Mouse (Mus musculus) C3H10T1/2 (cell line): ENCODE results near the gene Snx10. TPM values are rescaled to one million over a fixed set of nuclear protein-coding genes. Genes with fewer than 3 reads are reported as not detected.

Experiments used
- polyA plus RNA-seq, 2 experiments: library from polyadenylated mRNA; unstranded; fragments of >200 nt; fragmentation: generic; extraction: Trizol; gene quantifications; one replicate each; pipeline ENCODE4 v1.2.1; 2012; ENCODE audit warnings: missing spikeins in 2 of 2

Gene Snx10
- polyA plus RNA-seq = 1 to 10 TPM in 1 of 2 experiments, under 1 TPM in 1; 0.09 to 3.4 TPM

DNA sequence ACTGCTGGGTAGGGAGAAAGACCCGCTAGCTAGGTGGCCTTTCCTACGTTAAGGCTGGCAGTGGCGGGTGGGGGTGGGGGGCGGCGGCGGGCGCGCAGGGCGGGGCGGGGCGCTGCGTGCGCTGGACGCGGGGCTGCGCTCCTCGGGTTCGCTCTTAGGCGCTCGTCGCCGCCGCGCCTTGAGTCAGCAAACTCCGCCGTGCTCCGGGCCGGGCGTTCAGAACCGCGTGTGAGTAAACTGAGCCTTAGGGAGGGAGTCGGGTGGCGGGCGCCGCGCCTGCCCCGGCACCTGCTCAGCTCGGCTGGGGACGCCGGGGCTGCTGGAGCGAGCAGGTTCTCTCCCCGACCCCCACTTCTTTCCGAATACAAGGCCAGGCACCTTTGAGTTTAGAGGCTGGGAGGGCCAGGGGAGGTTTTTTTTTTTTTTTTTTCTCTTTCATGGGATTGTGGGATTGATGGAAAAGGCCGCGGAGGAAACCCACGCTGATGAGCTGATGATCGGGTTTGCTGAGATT, at the start of gene Snx10:
Gene Snx10, plus strand, starts transcription at position 95 of the 514 bp plus-strand sequence.

Other genes starting within 250 kb of the Snx10 start
- gene Nfe2l3, start 91.2 kb upstream of the Snx10 start, polyA plus RNA-seq = under 1 TPM in 1 of 2 experiments, not detected in 1; 0.22 TPM
- 100 to 1,000 TPM in 1 of 2 experiments, 10 to 100 TPM in 1; 54.8 to 307 TPM for gene Hnrnpa2b1, start 54.0 kb upstream of the Snx10 start, polyA plus RNA-seq
- 10 to 100 TPM; 10.7 to 38.9 TPM for gene Cbx3, start 53.5 kb upstream of the Snx10 start, polyA plus RNA-seq